Mouse (Mus musculus) heart, adult 9 months (tissue): ENCODE measurements at regions not wholly inside any gene's neighbourhood (a gene's known extent, or its start where the extent isn't known, plus 50 kb on each side); places are given as distances from the start of the nearest gene placed in this dataset.
"Not testable (repeated sequence)": the region's sequence is repeated elsewhere in the genome, so short reads cannot be mapped to it uniquely, and the experiment has no call there.

Experiments used
- DNase-seq, 2 experiments: peaks; one replicate each; pipeline ENCODE4 v3.0.0; 2022; ENCODE audit warnings: low spot score in 2 of 2

DNA sequence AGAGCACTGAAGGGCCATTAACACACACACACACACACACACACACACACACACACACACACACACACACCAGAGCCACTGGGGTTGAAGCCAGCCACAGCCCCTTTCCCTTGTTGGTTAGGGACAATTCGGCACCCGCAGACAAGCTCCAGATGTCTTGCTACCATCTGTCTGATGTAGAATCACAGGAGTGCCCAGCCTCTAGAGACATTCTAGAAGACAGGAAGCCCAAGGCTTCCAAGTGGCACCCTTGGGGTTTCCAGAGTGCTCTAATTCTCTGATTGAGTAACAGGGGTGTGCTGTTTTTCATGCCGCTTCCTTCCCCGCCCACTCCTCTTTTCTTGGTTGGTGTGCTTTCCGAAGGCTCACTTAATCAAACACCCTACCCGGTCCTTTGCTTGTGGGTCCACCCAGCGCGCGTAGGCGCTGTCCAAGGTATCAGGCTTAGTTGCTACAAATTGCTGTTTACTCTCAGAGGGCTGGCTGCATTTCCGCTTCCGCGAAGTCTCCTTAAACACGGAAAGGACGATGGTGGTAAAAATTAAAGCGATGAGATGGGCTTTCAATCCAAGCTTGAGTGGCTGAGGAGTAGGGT is 59.5 kb upstream of the Zbtb18 start:
- DNase-seq, result no peak

DNA sequence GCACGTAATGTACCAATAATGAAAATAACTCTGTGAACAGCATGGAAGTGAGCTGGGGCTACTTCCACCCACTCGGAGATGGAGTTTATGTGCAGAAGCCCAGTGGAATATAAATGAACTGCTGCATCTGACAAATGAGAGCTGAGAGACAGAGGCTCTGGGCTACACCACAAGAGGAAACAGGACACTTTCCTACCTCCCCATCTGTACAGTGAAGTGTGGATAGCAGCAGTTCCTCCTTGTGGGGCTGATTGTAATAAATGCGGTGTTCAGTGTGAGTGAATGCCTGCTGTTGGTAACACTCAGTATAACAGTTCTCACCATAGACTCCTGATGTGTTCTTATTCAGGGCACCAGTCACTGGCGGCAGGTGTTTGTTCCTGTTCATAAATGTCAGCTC is 60.0 kb upstream of the Zbtb18 start:
- no peak for DNase-seq

DNA sequence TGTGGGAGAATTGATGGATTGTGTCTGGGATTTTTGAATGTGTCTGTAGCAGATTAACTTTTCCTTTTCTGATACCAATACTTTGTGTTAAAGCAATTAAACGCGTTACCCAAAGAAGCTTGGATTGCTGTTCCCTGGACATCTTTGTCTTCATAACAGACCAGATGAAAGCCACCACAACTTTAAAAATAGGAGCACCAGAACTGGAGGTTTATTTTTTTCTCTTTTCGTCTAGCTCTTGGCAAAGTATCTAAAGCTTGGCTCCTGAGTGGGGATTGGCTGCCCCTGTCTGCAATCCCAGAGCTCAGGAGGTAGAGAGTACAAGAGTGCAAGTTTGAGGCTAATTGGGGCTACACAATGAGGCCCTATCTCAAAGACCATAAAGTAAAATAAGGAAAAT is 64.0 kb upstream of the Zbtb18 start:
- DNase-seq, result no peak

DNA sequence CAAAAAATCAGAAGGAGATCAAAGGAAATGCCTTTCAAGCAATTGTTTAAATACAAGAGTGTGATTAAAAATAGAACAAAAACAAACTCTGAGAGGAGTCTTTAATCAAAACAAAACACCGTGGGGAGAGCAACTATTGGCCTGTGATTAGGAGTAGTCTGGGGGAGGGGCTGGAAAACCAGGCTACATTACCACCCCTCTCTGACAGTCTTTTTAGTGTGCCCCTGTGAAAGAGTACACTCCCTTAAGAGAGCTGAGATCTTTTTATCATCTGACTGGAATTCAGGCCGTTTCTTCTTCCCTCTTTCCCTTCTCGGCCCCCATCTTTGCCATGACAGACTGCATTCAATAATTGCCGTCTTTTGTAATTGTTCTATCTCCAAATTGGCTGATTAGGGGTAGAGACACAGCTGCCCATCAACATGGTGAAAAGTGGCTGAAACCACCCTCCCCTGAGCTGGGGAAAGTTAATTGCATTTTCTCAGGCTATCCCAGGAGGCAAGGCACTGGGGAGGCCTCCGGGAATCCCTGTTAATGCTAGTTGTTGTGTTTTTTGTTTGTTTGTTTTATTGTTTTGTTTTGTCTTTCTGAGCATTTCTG is 68.8 kb upstream of the Zbtb18 start:
- no peak for DNase-seq

DNA sequence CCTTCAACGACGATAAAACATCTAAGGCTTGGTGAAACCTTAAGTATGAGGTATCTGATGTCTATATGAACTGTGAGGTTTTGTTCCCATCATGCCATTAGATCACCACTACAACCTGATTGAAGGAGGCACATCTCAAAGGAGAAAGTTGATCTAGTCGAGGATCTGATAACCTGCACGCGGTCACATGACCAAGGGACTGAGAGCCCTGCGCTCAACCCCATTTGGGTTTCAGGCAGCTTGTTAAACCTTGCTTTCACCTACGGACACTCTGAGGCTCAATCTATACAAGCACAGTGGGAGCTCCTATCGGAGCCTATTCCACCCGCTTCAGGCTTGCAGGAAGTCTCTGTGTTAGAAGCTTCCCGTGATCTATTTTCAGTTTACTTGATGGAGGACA is 70.1 kb upstream of the Zbtb18 start:
- no peak for DNase-seq

DNA sequence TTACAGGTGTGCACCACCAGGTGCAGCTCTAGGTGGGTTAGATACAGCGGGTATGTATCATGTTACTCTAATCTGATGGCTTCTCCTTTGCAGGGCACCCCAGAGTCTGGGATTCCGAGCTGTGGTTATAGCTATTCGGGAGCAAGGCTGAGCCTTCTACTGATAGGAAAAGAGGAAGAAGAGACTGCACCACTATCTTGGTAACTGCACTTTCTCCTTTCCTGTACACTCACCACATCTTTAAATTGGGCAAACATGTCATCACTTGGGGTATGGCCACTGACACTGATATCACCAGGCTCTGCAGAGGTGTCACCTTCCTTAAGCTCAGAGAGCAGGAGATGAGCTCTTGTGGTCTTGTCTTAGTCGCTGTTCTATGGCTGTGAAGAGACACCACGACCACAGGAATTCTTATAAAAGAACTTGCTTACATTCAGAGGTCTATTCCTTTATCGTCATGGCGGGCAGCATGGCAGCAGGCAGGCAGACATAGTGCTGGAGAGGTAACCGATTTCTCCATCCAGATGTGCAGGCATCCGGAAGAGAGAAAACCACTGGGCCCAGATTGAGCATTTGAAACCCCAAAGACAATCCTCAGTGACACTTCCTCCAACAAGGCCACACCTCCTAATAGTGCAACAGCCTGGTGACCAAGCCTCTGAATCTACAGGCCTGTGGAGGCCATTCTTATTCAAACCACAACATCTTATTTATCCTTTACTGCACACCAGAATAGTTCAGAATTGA is 74.1 kb upstream of the Zbtb18 start:
- DNase-seq, result no peak

DNA sequence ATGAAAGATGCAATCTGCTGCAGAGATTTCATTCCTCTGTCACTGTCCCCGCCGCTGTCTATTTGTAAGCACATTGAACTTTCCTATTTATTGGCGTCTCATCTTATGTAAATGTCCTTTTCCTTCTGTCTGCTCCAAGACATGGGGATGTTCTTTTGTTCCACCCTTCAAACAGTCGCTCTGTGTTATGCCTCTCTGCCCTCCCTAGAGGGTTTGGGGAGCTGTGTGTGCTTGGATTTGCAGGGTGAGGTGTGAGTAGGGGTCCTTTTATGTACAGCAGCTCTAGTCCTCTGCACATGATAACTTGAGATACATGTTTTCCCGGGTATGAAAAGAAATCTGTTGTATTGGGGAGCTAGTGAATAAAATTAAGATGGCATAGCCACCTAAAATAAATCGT is 75.2 kb upstream of the Zbtb18 start:
- no peak for DNase-seq

DNA sequence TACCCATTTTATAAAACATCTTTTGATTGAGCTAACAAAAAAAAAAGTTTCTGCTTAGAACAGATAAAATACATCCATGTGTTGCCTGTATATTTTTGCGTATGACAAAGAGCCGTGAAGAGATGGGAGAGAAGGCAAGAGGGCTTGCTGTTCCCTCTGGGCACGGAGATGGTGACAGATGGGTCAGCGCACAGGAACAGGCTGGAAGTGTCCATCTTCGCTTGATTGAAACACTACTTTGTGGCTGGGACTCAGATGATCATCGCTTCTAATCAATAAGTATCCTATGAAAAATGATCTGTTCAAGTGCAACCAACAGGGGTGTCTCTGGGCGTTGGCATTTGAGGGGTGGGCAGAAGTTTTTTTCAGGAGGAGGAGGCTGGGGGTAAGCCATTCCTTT is 75.7 kb upstream of the Zbtb18 start:
- no peak for DNase-seq

DNA sequence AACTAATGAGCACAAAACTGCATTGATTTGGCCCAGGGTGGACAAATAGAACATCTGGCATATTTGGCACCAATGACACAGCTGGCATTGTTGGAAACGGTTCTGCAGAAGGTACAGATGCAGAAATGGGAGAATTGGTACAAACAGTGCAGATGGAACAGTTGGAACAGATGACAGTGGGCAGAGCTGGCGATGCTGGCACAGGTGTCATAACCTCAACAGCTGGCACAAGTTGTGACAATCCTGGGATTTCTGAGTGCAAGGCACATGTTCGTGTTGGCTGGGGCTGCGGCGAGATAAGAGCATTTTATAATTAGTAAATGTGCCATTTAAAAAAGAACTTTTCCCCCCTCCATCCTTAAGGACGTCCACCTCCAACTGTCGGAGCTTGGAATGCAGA is 77.8 kb upstream of the Zbtb18 start:
- no peak for DNase-seq

DNA sequence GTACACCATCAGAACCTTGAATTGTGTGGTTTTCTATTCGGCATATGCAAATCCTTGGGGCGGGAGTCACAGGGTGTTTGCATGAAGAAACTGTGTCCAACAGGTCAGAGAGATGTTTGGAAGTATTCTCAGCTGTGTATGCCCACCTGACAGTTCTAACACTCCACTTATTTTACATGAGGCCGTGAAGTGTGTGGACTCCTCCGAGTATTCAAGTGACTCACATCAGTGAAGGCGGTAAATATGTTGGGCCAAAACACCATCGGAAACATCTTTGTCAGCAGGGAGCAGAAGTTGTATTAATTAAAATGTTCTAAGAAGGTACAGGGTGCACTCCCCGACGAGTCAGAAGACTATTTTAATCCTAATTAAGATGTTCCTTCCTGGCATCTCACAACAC is 79.8 kb upstream of the Zbtb18 start:
- no peak for DNase-seq

DNA sequence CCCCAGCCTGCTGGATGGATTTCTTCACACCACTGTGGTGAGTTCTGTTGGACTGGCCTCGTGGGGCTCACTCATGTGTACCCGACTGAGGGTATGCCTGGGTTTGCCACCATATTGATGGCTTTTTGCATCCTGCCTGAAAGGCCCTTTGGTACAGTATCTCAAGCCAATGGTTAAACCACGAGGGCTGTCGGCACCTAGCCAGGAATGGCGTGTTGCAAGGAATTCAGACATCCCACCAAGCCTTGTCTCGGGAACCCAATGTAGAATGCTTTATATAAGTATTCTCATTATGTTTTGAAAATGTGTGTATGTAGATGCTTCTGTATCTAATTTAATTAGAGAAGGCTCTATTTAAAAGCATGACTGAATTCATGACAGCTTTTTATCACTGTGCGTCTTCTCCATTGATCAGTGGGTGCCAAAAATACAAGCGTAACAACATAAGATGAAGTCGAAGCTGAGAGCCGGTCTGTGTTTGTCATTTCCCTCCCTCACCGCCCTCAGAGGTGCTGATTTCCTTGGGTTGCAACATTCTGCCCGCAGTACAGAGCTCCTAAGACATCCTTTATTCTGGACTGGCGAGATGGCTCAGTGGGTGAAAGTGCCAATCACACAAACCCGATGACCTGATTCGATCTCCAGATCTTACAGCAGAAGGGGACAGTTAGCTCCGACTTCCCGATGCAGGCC is 90.5 kb upstream of the Akt3 start:
- no peak for DNase-seq

DNA sequence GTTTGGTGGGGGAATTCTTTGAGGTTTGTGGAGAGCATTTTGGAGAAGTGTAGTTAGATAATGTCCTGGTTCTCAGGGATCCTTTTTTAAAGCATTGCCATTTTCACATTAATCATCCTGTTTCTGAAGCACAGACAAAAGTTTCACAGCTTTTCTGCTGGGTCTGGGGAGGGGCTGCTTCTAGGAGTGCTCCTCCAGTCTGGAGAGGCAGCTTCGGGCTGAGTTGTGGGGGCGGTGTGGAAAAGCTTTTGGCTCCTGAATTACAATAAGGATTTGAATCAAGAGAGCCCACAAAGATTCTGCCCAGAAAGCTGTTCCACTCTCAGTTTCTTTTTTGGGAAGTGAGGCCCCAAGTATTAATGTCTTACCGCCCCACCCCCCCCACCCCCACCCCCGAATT is 89.2 kb upstream of the Akt3 start:
- DNase-seq, result no peak

DNA sequence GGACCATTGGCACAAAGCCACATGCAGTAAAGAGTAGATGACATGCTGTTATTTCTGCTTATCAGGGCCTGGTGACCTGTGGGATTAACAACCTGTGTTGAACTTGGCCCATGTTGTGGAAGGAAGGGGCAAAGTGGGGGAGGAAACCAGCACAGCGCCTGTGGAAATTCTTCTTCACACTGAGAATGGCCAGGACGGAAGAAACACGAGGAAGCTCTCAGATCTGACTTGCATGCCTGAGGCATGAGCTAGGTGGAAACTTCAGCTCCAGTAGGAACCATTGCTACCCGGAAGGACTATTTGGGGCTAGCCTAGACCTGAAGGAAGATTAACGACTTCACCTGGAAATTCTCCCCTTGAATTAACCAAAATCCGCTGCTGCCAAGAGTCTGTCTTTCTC is 88.5 kb upstream of the Akt3 start:
- DNase-seq, result no peak

DNA sequence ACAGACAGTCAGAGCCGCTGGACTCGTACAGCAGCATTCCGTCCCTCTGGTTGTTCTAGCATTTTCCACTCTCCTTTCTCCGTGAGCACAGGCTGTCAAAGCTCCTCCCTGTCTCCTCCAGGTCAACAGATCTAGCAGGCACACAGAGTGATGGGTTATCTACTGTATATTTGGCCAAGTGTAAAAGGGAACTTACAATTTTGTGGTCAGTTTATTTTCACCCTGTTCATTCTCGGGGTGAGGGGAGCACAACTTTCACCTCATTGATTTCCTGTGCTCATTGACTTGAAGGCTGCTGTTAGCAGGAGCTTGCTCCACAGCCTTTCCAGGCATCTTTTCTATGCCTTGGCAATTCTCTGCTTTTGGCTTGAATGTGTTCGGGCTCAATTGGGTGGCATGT is 87.5 kb upstream of the Akt3 start:
- DNase-seq, result no peak

DNA sequence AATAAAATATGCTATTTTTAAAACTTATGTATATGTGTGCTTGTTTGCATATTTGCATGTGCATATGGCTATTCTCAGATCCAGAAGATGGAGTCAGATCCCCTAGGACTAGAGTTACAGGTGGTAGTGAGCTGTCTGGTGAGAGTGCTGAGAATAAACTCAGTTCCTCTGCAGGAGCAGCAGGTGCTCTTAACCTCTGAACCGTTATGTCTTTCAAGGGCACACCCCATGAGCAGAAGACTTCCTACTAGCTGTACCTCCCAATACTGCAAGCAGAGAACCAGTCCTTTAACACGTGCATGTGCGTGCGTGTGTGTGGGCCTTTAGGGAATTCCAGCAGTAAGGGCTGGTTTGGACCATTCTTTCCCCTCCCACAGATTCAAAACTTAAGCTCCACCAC is 85.9 kb upstream of the Akt3 start:
- DNase-seq, result no peak

DNA sequence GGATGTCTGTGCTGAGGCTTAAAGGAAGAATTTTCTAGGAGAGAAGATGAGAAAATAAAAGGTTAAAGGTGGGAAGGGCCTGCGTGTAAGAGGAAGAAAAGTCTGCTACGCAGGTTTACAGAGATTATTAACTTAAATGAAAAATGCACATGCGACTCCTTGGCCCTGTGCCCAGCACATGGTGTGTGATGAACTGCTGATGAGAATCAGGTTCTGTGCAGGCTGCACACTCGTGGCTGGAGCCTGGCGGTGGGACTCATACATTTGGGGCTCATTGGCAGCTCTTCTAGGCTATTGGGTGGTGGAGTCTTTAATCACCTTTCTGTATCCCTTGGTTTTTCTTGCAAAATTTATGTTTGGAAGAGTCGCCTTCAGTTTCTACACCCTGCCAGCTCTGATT is 85.1 kb upstream of the Akt3 start:
- DNase-seq, result no peak

DNA sequence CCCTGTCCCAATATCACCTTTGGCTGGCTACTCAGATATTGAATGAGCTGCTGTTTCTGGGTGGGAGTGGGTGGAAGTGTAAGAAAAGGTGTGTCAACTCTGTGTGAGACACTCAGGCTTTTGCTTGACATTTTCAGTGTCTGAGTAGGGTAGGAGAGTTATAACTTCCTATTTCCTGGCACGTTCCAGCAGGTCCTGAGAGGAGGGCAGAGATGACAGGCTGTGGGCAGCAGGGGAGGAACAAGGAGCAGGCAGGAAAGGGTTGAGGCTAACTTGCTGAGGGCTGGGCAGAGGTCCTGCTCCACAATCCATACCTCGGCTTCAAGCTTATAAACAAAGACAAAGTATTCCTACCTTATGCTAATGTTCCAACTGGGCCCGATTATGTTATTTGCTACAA is 82.2 kb upstream of the Akt3 start:
- no peak for DNase-seq

DNA sequence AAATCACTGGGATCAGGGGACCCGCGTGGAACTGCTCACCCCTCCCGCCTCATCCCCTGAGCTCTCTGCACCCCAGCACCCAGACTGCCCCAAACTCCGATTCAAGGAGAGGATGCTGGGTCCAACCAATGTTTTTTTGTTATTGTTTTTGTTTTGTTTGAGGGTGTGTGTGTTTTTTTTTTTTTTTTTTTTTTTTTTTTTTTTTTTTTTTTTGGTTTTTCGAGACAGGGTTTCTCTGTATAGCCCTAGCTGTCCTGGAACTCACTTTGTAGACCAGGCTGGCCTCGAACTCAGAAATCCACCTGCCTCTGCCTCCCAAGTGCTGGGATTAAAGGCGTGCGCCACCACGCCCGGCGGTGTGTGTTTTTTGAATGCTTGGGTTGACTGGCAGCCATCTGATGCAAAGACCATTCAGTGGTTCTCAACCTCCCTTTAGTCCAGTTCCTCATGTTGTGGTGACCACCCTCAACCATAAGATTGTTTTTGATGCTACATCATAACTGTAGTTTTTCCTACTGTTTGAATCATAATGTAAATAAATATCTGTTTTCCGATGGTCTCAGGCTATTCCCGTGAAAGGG is 81.3 kb upstream of the Akt3 start:
- DNase-seq, result not testable (repeated sequence)

DNA sequence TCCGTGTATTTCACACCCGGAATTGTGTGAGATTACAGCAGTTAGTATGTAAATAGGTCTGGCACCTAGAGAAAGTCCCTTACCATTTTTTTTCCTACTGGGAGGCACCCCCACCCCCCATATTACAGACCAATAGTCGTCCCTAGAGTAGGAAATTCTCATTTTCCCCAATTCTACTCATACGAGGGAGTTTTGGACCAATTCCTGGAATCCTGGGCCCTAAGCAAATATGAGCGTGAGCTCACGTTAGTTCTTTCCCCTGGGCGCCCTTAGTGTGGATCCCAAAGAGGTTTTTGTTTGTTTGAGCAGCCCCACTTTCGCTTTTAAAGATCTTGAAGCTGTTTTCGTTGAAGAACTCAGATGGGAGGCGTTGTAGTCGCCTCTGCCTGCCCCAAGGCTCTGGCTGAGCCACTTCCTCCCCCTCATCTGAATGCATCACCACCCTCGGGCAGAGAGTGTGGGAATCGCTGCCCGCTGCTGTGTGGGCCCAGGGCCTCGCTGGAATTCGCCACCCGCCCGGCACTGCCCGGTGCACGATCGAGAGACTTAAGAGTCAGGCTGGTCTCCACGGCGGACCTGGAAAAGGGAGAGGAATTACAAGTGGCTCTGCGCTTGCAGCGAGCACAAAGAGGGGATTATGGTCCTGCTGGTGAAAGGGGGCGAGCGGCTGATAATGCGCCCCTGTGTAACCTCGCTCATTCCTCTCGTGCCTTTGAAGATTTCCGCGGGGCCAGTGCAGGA is 80.6 kb upstream of the Akt3 start:
- DNase-seq, result peak; percentile 40 to 49

DNA sequence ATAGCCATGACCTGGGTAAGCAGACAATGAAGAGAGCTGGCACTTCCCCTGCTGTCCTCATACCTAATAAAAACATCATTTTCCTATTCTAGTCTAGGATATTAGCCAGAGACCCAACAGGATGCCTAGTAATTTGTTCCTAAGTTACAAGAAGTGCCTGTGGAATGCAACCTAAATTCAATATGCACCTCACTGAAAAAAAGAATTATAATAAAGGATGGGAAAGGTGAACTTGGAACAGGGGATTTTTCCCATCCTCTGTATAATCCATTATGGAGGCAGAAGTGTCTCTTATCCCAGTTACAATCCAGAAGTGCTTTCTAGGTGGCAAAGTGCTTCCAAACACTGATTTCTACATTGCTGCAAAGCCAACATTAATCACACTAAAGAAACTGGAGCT is 79.8 kb upstream of the Akt3 start:
- DNase-seq, result no peak

DNA sequence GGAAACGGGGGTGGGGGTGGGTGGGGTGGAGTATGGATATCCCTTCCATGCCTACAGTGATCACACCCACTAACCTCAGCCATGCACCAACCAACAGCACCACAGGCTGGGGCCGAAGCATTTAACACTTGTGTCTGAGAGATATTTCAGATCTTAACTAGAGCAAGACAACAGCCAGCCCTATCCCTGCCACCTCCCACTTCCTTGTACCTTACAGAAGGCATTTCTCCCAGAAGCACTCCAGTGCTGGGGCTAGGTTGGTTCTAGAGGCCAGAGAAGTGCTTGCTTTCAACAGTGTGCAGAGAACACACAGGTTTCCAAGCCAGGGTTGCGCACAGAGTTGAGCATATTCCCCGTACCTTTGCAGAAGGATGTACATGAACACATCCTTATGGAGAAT is 79.1 kb upstream of the Akt3 start:
- no peak for DNase-seq

DNA sequence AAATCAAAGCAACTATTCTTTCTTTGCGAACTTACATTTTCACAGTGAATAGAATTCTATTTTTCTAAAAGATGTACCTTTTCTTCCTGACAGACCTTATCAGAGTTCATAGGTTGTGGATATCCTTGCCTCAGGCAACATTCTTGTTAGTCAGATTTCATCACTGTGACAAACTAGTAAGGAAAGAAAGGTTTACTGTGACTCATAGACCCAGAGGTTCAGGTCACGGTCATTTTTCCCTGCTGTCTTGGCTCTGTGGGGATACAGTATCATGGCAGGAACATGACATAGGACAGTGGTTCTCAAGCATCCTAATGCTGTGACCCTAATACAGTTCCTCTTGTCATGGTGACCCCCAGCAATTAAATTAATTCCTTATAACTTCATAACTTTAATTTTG is 78.4 kb upstream of the Akt3 start:
- no peak for DNase-seq
